Mouse (Mus musculus): ENCODE data around the gene Hsph1. TPM values are rescaled to one million over a fixed set of nuclear protein-coding genes. Genes with fewer than 3 reads are reported as not detected.

Gene Hsph1
- polyA plus RNA-seq, 1 experiment: 163 TPM

GRCm38 (mm10) chr5:149612740-149613139 is 23.4 kb downstream of the Hsph1 start:
- Histone ChIP-seq H3K4me1 (ENCODE audit: control insufficient read depth, insufficient read depth, low read length) (peaks cover 3% of the 10 kb centered on the region), H3K9me3 (replicated peaks; ENCODE audit: control insufficient read depth, insufficient read depth, low read length, poor library complexity, severe bottlenecking) (no peaks in the 10 kb centered on the region), H3K4me3 (ENCODE audit: low read depth, low read length) (no peak overlapping the region), H3K36me3 (ENCODE audit: control insufficient read depth, insufficient read depth, low read length, poor library complexity, severe bottlenecking) (peaks cover 11% of the 10 kb centered on the region), H3K9ac (ENCODE audit: low read depth, poor library complexity, severe bottlenecking) (no peak overlapping the region), H3K27ac (ENCODE audit: insufficient read depth, low read length) (no peak overlapping the region), H3K27me3 (ENCODE audit: control insufficient read depth, insufficient read depth, low read length, poor library complexity, severe bottlenecking) (no peaks in the 10 kb centered on the region)
- TF ChIP-seq POLR2A (IDR thresholded peaks at IDR 0.05; ENCODE audit: insufficient read depth, low read length) (no peak), EP300 (IDR thresholded peaks at IDR 0.05; ENCODE audit: insufficient read depth, low read depth, low read length) (no peak), CTCF (IDR thresholded peaks at IDR 0.05; ENCODE audit: low read depth, low read length) (no peak)

DNA sequence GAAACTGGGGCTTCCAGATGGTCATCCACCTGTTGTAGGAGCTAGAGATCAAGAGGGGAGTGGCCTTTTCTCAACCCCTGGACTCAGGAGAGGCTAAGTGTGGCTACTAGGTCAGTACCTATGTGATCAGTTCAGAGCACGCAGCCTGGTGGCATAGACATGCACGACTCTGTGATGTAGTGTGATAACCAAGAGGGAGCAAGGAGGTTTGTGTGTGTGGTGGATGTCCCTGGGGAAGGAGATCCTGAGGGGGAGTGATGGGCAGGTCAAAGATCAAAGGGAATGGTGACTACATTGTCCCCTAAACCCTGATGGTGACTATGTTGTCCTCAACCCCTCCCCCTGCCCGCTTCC is 24.0 kb downstream of the Hsph1 start:
- Histone ChIP-seq H3K27me3 (ENCODE audit: control insufficient read depth, insufficient read depth, low read length, poor library complexity, severe bottlenecking) (no peaks in the 10 kb centered on the region), H3K4me3 (ENCODE audit: low read depth, low read length) (no peak overlapping the region), H3K36me3 (ENCODE audit: control insufficient read depth, insufficient read depth, low read length, poor library complexity, severe bottlenecking) (peaks cover 5% of the 10 kb centered on the region; the same call in 1 of the 2 replicates), H3K27ac (ENCODE audit: insufficient read depth, low read length) (no peak overlapping the region), H3K4me1 (ENCODE audit: control insufficient read depth, insufficient read depth, low read length) (peaks cover 3% of the 10 kb centered on the region), H3K9ac (ENCODE audit: low read depth, poor library complexity, severe bottlenecking) (no peak overlapping the region), H3K9me3 (replicated peaks; ENCODE audit: control insufficient read depth, insufficient read depth, low read length, poor library complexity, severe bottlenecking) (no peaks in the 10 kb centered on the region)
- TF ChIP-seq EP300 (IDR thresholded peaks at IDR 0.05; ENCODE audit: insufficient read depth, low read depth, low read length): no peak
- TF ChIP-seq POLR2A (IDR thresholded peaks at IDR 0.05; ENCODE audit: insufficient read depth, low read length): no peak
- TF ChIP-seq CTCF (IDR thresholded peaks at IDR 0.05; ENCODE audit: low read depth, low read length): no peak

DNA sequence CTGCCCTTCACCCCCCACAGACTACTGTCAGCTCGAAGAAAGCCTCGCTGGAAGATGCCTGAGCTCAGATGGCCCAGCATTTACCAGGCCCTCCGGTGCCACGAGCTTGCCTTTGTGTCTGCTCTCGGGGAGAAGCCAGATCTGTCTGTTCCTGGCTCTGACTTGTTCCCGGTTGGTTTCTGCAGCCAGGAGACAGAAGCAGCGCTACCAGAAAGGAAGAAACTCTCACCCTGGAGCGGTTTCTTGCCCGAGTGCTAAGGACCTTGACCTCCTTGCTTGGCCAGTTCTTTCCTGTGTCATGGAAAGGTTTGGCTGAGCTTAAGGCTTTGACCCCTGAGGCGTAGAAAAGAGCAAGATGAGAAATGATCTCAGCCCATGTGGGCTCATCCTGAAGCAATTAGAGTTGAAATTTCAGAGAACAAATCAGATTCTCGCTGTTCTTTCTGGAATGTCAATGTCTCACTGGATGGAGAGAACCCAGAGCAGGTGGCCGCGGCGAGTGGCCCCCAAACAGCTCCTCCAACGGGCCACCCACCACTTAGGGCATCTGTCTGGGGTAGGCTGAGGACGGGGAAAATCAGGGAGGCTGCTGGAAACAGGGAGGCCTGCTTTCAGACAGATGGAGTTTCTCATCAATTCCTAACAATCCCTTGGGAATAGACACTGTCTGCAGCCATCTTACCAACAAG is 24.6 kb downstream of the Hsph1 start:
- Histone ChIP-seq H3K9me3 (replicated peaks; ENCODE audit: control insufficient read depth, insufficient read depth, low read length, poor library complexity, severe bottlenecking) (no peaks in the 10 kb centered on the region), H3K36me3 (ENCODE audit: control insufficient read depth, insufficient read depth, low read length, poor library complexity, severe bottlenecking) (no peaks in the 10 kb centered on the region; the same call in 1 of the 2 replicates), H3K27ac (ENCODE audit: insufficient read depth, low read length) (no peak overlapping the region), H3K27me3 (ENCODE audit: control insufficient read depth, insufficient read depth, low read length, poor library complexity, severe bottlenecking) (no peaks in the 10 kb centered on the region), H3K9ac (ENCODE audit: low read depth, poor library complexity, severe bottlenecking) (no peak overlapping the region), H3K4me3 (ENCODE audit: low read depth, low read length) (no peak overlapping the region), H3K4me1 (ENCODE audit: control insufficient read depth, insufficient read depth, low read length) (peaks cover 3% of the 10 kb centered on the region)
- TF ChIP-seq POLR2A (IDR thresholded peaks at IDR 0.05; ENCODE audit: insufficient read depth, low read length) (no peak), CTCF (IDR thresholded peaks at IDR 0.05; ENCODE audit: low read depth, low read length) (no peak), EP300 (IDR thresholded peaks at IDR 0.05; ENCODE audit: insufficient read depth, low read depth, low read length) (no peak)

DNA sequence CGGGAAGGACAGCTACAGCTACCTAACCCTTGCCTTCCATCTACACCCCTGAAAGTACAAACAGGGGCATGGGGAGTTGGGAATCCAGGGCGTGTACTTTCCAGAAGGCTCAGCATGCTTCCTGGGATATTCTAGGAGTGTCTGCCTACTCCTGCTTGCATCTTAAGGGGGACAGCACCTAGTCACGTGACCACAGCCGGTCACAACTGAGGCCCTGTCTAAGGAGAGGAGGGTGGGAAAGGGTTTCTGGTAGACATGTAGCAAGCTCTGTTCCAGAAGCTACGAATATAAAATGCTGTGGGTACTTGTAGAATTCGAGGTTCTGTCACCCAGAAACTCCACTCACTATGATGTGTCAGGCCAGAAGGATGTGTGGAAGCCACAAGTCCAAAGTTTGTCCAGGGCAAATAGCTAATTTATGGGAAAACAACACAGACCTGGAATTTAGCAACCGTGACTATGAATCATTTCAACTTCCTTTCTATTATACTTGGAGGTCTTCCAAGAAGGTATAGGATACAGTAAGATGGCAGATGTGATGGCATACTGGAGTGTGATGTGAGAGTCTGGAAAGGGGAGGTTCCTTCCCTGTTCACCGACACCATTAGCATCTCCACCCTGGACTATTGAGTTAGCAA is 29.0 kb downstream of the Hsph1 start:
- Histone ChIP-seq H3K27me3 (ENCODE audit: control insufficient read depth, insufficient read depth, low read length, poor library complexity, severe bottlenecking) (no peaks in the 10 kb centered on the region), H3K9ac (ENCODE audit: low read depth, poor library complexity, severe bottlenecking) (no peak overlapping the region), H3K27ac (ENCODE audit: insufficient read depth, low read length) (no peak overlapping the region), H3K4me1 (ENCODE audit: control insufficient read depth, insufficient read depth, low read length) (no peaks in the 10 kb centered on the region), H3K36me3 (ENCODE audit: control insufficient read depth, insufficient read depth, low read length, poor library complexity, severe bottlenecking) (no peaks in the 10 kb centered on the region), H3K4me3 (ENCODE audit: low read depth, low read length) (no peak overlapping the region), H3K9me3 (replicated peaks; ENCODE audit: control insufficient read depth, insufficient read depth, low read length, poor library complexity, severe bottlenecking) (no peaks in the 10 kb centered on the region)
- TF ChIP-seq CTCF (IDR thresholded peaks at IDR 0.05; ENCODE audit: low read depth, low read length) (no peak), POLR2A (IDR thresholded peaks at IDR 0.05; ENCODE audit: insufficient read depth, low read length) (no peak), EP300 (IDR thresholded peaks at IDR 0.05; ENCODE audit: insufficient read depth, low read depth, low read length) (no peak)

DNA sequence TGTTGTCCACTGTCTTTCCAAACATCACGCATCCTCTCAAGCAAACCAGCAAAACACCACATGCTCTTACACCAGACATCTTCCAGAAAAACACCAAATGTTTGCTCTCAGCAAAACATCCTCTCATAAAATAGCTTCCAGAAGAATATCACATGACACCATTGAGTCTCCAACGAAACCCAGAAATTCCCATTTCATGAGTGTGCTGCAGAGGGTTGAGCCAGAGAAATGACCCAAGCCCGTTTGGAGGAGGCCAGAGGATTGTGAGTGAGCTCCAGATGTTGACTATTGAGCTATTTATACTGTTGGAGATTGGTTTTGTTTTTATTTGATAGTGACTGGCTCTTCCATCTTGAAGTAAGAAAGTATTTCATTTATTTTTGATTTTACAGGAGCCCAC is 32.9 kb downstream of the Hsph1 start:
- TF ChIP-seq POLR2A (IDR thresholded peaks at IDR 0.05; ENCODE audit: insufficient read depth, low read length): no peak
- TF ChIP-seq EP300 (IDR thresholded peaks at IDR 0.05; ENCODE audit: insufficient read depth, low read depth, low read length): no peak
- no peak for TF ChIP-seq CTCF (IDR thresholded peaks at IDR 0.05; ENCODE audit: low read depth, low read length)
- Histone ChIP-seq H3K4me1 (ENCODE audit: control insufficient read depth, insufficient read depth, low read length) (no peaks in the 10 kb centered on the region), H3K9ac (ENCODE audit: low read depth, poor library complexity, severe bottlenecking) (no peak overlapping the region), H3K36me3 (ENCODE audit: control insufficient read depth, insufficient read depth, low read length, poor library complexity, severe bottlenecking) (no peaks in the 10 kb centered on the region), H3K4me3 (ENCODE audit: low read depth, low read length) (no peak overlapping the region), H3K9me3 (replicated peaks; ENCODE audit: control insufficient read depth, insufficient read depth, low read length, poor library complexity, severe bottlenecking) (no peaks in the 10 kb centered on the region), H3K27me3 (ENCODE audit: control insufficient read depth, insufficient read depth, low read length, poor library complexity, severe bottlenecking) (no peaks in the 10 kb centered on the region), H3K27ac (ENCODE audit: insufficient read depth, low read length) (no peak overlapping the region)

DNA sequence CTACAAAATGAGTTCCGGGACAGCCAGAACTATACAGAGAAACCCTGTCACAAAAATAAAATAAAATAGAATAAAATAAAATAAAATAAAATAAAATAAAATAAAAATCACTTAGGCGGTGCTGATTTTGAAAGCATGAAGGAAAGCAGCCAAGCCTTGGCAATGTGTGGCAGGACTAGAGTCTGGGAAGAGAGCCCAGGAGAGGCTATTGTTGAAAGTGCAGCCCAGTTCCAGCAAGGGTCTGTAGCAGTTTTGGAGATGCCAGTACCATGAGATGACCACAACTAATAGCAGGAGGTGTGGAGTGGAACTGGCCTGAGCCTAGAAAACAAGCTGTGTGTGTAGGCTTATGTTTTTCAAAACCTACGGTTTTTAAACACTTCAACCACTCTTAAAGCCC is 34.2 kb downstream of the Hsph1 start:
- no peaks in the 10 kb centered on the region for H3K27me3 ChIP-seq (ENCODE audit: control insufficient read depth, insufficient read depth, low read length, poor library complexity, severe bottlenecking)
- H3K4me1 ChIP-seq (ENCODE audit: control insufficient read depth, insufficient read depth, low read length): peaks cover 2% of the 10 kb centered on the region
- no peaks in the 10 kb centered on the region for H3K36me3 ChIP-seq (ENCODE audit: control insufficient read depth, insufficient read depth, low read length, poor library complexity, severe bottlenecking)
- no peak for TF ChIP-seq EP300 (IDR thresholded peaks at IDR 0.05; ENCODE audit: insufficient read depth, low read depth, low read length)
- TF ChIP-seq CTCF (IDR thresholded peaks at IDR 0.05; ENCODE audit: low read depth, low read length): no peak
- TF ChIP-seq POLR2A (IDR thresholded peaks at IDR 0.05; ENCODE audit: insufficient read depth, low read length): no peak
- no peak overlapping the region for H3K27ac ChIP-seq (ENCODE audit: insufficient read depth, low read length)
- H3K9ac ChIP-seq (ENCODE audit: low read depth, poor library complexity, severe bottlenecking): no peak overlapping the region
- no peak overlapping the region for H3K4me3 ChIP-seq (ENCODE audit: low read depth, low read length)
- H3K9me3 ChIP-seq (replicated peaks; ENCODE audit: control insufficient read depth, insufficient read depth, low read length, poor library complexity, severe bottlenecking): no peaks in the 10 kb centered on the region; the same call in 1 of the 2 replicates

All from ES-Bruce4 (cell line).